In the genomic region with DNA sequence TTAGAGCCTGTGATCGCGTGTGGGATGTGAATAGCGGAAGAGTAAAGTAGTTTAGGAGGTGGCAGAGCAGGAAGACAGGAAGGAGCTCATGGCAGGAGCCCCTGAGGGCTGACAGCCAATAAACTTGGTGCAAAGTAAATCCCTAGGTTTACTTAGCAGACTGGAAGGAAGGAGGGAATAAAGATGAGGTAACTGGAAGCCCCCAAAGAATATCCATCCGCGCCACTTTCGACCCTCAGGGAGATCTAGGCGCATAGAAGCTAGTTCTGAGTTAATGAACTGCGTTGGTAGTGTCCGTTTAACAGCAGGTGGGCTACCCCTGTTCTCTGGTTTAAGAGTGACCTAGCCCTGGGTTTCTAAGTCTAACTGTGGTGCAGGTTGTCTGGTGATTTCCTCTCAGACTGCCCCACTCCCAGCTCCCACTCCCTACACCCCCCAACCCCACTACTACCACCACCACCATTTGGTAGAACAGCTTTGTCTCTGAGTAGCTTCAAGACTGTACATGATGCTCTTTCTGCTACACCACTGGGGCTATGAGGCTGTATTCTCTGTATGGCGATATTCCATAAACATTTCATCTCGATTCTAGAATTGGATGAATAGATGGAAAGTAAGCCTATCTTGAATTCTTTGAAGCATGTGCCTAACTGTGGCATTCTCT, we compare ENCODE assay signal across 10 mouse cellular contexts. TPM values are rescaled to one million over a fixed set of nuclear protein-coding genes. Genes with fewer than 3 reads are reported as not detected.
DNase-seq lines count a peak whose midpoint lies in the region; ATAC-seq lines count a peak whose summit lies in the region.
"Had no signal": no experiment of that assay in that cellular context is flagged by ENCODE, and none has a peak within 500 bp of the region (broad histone marks: within the 10 kb centered on the region; RNA-seq: fewer than 3 reads in every experiment).

No protein-coding gene starts in this region.

- H3K4me3 ChIP-seq in heart, embryonic 15.5 days = peak overlapping the region; percentile 38
- H3K4me3 ChIP-seq in embryonic facial prominence, embryonic 14.5 days (ENCODE audit: low read depth, low read length) = peak overlapping the region; percentile 26
- peak overlapping the region; percentile 30 for H3K4me3 ChIP-seq in intestine, embryonic 16.5 days (ENCODE audit: low read length)
- H3K4me3 ChIP-seq: myocyte had no signal

- H3K9me3 ChIP-seq in heart, embryonic 15.5 days (replicated peaks) = no peaks in the 10 kb centered on the region
- no peaks in the 10 kb centered on the region for H3K9me3 ChIP-seq in embryonic facial prominence, embryonic 14.5 days (ENCODE audit: control insufficient read depth, low read length)
- no peaks in the 10 kb centered on the region for H3K9me3 ChIP-seq in intestine, embryonic 16.5 days (ENCODE audit: control insufficient read depth, low read length)

- H3K36me3 ChIP-seq in heart, embryonic 15.5 days = no peaks in the 10 kb centered on the region
- no peaks in the 10 kb centered on the region for H3K36me3 ChIP-seq in embryonic facial prominence, embryonic 14.5 days (ENCODE audit: control insufficient read depth, insufficient read depth, low read length)
- H3K36me3 ChIP-seq in intestine, embryonic 16.5 days (ENCODE audit: control insufficient read depth, insufficient read depth, low read length) = no peaks in the 10 kb centered on the region

- H3K27me3 ChIP-seq in heart, embryonic 15.5 days = no peaks in the 10 kb centered on the region
- H3K27me3 ChIP-seq in embryonic facial prominence, embryonic 14.5 days (replicated peaks; ENCODE audit: control insufficient read depth, insufficient read depth, low read length) = no peaks in the 10 kb centered on the region
- H3K27me3 ChIP-seq in intestine, embryonic 16.5 days (replicated peaks; ENCODE audit: control insufficient read depth, insufficient read depth, low read length) = no peaks in the 10 kb centered on the region

- 0 out of 2 replicates have a peak overlapping the region, but pooled peaks have one; percentile 56 for H3K27ac ChIP-seq in heart, embryonic 15.5 days
- H3K27ac ChIP-seq in embryonic facial prominence, embryonic 14.5 days (replicated peaks; ENCODE audit: low read depth, low read length) = 0 out of 2 replicates have a peak overlapping the region, but pooled peaks have one; percentile 28
- no peak overlapping the region for H3K27ac ChIP-seq in intestine, embryonic 16.5 days (ENCODE audit: low read length)

- H3K4me1 ChIP-seq in heart, embryonic 15.5 days (replicated peaks) = peaks cover 20% of the 10 kb centered on the region
- peaks cover 30% of the 10 kb centered on the region for H3K4me1 ChIP-seq in embryonic facial prominence, embryonic 14.5 days (ENCODE audit: control insufficient read depth, insufficient read depth, low read length)
- H3K4me1 ChIP-seq in intestine, embryonic 16.5 days (ENCODE audit: control insufficient read depth, insufficient read depth, low read length) = peaks cover 4% of the 10 kb centered on the region

- no peak overlapping the region for H3K9ac ChIP-seq in heart, embryonic 15.5 days
- H3K9ac ChIP-seq in embryonic facial prominence, embryonic 14.5 days (ENCODE audit: low read depth, low read length) = 0 out of 2 replicates have a peak overlapping the region, but pooled peaks have one; percentile 25
- no peak overlapping the region for H3K9ac ChIP-seq in intestine, embryonic 16.5 days (ENCODE audit: low read depth, low read length)

- 37% methylated on average over 11 of the region's 11 CpGs for WGBS in heart, embryonic 15.5 days
- 30% methylated on average over 11 of the region's 11 CpGs for WGBS in embryonic facial prominence, embryonic 14.5 days
- 37% methylated on average over 11 of the region's 11 CpGs for WGBS in intestine, embryonic 16.5 days

- intact Hi-C loops in heart, postnatal 10 days (cut with DNase I) = no loop called here

- DNase-seq in heart, postnatal 10 days = no peak
- DNase-seq in embryonic facial prominence, embryonic 14.5 days (ENCODE audit: low spot score) = peak; percentile 38
- DNase-seq in neural tube, embryonic 10.5 days (ENCODE audit: extremely low spot score, low spot score) = peak; percentile 29
- no peak for DNase-seq in cerebellum, adult 8-10 months
- DNase-seq in natural killer cell, adult 2 months (ENCODE audit: low spot score in 2 of 2) = no peak
- no peak for DNase-seq in frontal cortex, postnatal 10 days (ENCODE audit: low spot score in 2 of 2)

- peak overlapping the region; percentile 58 for H3K4me2 ChIP-seq in heart, embryonic 15.5 days
- peak overlapping the region; percentile 48 for H3K4me2 ChIP-seq in embryonic facial prominence, embryonic 14.5 days (ENCODE audit: low read depth, low read length)
- peak overlapping the region; percentile 45 for H3K4me2 ChIP-seq in intestine, embryonic 16.5 days (ENCODE audit: low read depth, low read length)

- ATAC-seq in heart, embryonic 15.5 days (replicated peaks; ENCODE audit: insufficient number of reproducible peaks, insufficient read depth, low FRiP score, low read depth) = no peak
- peak; percentile 23; the same call in 1 of the 2 replicates for ATAC-seq in embryonic facial prominence, embryonic 14.5 days (ENCODE audit: low read depth)
- ATAC-seq in intestine, embryonic 16.5 days = no peak

RNA-seq across cellular contexts. Expression of gene Itga8, which starts 26.1 kb away (rescaled TPM):
- polyA plus RNA-seq in heart, embryonic 15.5 days (2015; fragmentation: Nextera tagmentation; extraction: Ambion mirVana) = 11.4 and 15.5 TPM in 2 replicates
- total RNA-seq in heart, postnatal 10 days (2021) = 10 to 100 TPM; 10.1 to 10.9 TPM
- polyA plus RNA-seq in embryonic facial prominence, embryonic 14.5 days (2014; fragmentation: Nextera tagmentation; extraction: Ambion mirVana) = 15.7 and 16.4 TPM in 2 replicates
- 9.2 and 10.2 TPM in 2 replicates for polyA plus RNA-seq in intestine, embryonic 16.5 days (2015; fragmentation: Nextera tagmentation; extraction: Ambion mirVana)
- polyA plus RNA-seq: CD4-positive, CD25-positive, alpha-beta regulatory T cell, adult 4 months had no signal

Comparison
In these comparisons a context has a peak if more than half of its experiments do, and no peak if none do; other contexts are left out.
1. DNase-seq: peak in embryonic facial prominence, embryonic 14.5 days (single experiment) and neural tube, embryonic 10.5 days (single experiment); none in heart, postnatal 10 days (0 of 2), cerebellum, adult 8-10 months (single experiment), natural killer cell, adult 2 months (0 of 2) and frontal cortex, postnatal 10 days (0 of 2).
2. Peak in every context shown above with its lines, with median percentiles within 50 percentile points of each other: H3K4me2 ChIP-seq and H3K4me3 ChIP-seq.